Mouse (Mus musculus) embryonic facial prominence, embryonic 14.5 days (tissue): ENCODE results near the gene Nrsn2. TPM values are rescaled to one million over a fixed set of nuclear protein-coding genes. Genes with fewer than 3 reads are reported as not detected.

Experiments used
- ATAC-seq: fragments of 200-750 bp; cut with Nextera tagmentation; 2 replicates; pipeline ENCODE4 v1.8.0; 2017; ENCODE audit warnings: low read depth, moderate number of reproducible peaks, moderate TSS enrichment
- DNase-seq: peaks from one replicate; pipeline ENCODE4 v3.0.0-alpha.2; 2015; ENCODE audit warnings: low spot score
- H3K27ac ChIP-seq: fragments of 300-500 bp; sonication (generic); replicated peaks from 2 replicates; pipeline ENCODE4 v1.5.1; 2014; ENCODE audit warnings: low read depth, mild to moderate bottlenecking, low read length, moderate library complexity
- H3K27me3 ChIP-seq: fragments of 300-500 bp; sonication (generic); replicated peaks from 2 replicates; pipeline ENCODE4 v1.6.1; 2014; ENCODE audit warnings: low read length; ENCODE audit not compliant: control insufficient read depth, insufficient read depth
- H3K36me3 ChIP-seq: fragments of 300-500 bp; sonication (generic); 2 replicates; pipeline ENCODE4 v1.6.1; 2014; ENCODE audit warnings: low read length, mixed read lengths; ENCODE audit not compliant: control insufficient read depth, insufficient read depth
- H3K4me1 ChIP-seq: fragments of 300-500 bp; sonication (generic); 2 replicates; pipeline ENCODE4 v1.6.1; 2014; ENCODE audit warnings: antibody characterized with exemption, low read length; ENCODE audit not compliant: control insufficient read depth, insufficient read depth
- H3K4me2 ChIP-seq: fragments of 300-500 bp; sonication (generic); 2 replicates; pipeline ENCODE4 v1.6.1; 2014; ENCODE audit warnings: low read depth, mild to moderate bottlenecking, low read length, moderate library complexity, mixed read lengths
- H3K4me3 ChIP-seq: fragments of 300-500 bp; sonication (generic); 2 replicates; pipeline ENCODE4 v1.5.1; 2014; ENCODE audit warnings: low read depth, mild to moderate bottlenecking, low read length
- H3K9ac ChIP-seq: fragments of 300-500 bp; sonication (generic); 2 replicates; pipeline ENCODE4 v1.6.1; 2014; ENCODE audit warnings: low read depth, mild to moderate bottlenecking, low read length, moderate library complexity, mixed read lengths
- H3K9me3 ChIP-seq: fragments of 300-500 bp; sonication (generic); 2 replicates; pipeline ENCODE4 v1.6.1; 2016; ENCODE audit warnings: low read length; ENCODE audit not compliant: control insufficient read depth
- WGBS: fragments of 180-500 bp; shearing (Covaris S2); extraction: QIAGEN DNeasy Blood & Tissue Kit; methylation state at CpG from one replicate; pipeline ENCODE4 v1.1.7; 2014; 5-methylcytosine and 5-hydroxymethylcytosine counted together
- polyA plus RNA-seq: library from polyadenylated mRNA; unstranded; fragments of >200 nt; fragmentation: Nextera tagmentation; extraction: Ambion mirVana; gene quantifications from 2 replicates; pipeline ENCODE4 v1.2.1, GENCODE M21; 2014

Nrsn2 gene
- polyA plus RNA-seq, 1 experiment from 2014 or later, result 2.7 TPM

GRCm38 (mm10) chr2:152327980-152328379 is 48.5 kb downstream of the Nrsn2 start:
- Histone ChIP-seq H3K4me3 (no peak overlapping the region), H3K4me2 (no peak overlapping the region), H3K9ac (no peak overlapping the region), H3K36me3 (peaks cover 68% of the 10 kb centered on the region), H3K4me1 (peaks cover 11% of the 10 kb centered on the region), H3K27ac (no peak overlapping the region), H3K27me3 (no peaks in the 10 kb centered on the region), H3K9me3 (no peaks in the 10 kb centered on the region)
- DNase-seq (peak; percentile 25), ATAC-seq (no peak)
- 53% methylated on average over 5 of the region's 5 CpGs for WGBS

- Histone ChIP-seq H3K4me3 (no peak overlapping the region), H3K27ac (no peak overlapping the region), H3K9ac (no peak overlapping the region), H3K4me1 (peaks cover 11% of the 10 kb centered on the region), H3K9me3 (no peaks in the 10 kb centered on the region), H3K4me2 (no peak overlapping the region), H3K27me3 (no peaks in the 10 kb centered on the region), H3K36me3 (peaks cover 79% of the 10 kb centered on the region)
- no peak for ATAC-seq
- 80% methylated on average over 8 of the region's 8 CpGs for WGBS
- DNase-seq, result no peak
Measured at GRCm38 (mm10) chr2:152326654-152327053, 49.8 kb downstream of the Nrsn2 start.

GRCm38 (mm10) chr2:152326157-152326556 is 50.3 kb downstream of the Nrsn2 start:
- no peaks in the 10 kb centered on the region for H3K9me3 ChIP-seq
- 91% methylated on average over 13 of the region's 13 CpGs for WGBS
- DNase-seq (no peak), ATAC-seq (no peak)
- no peak overlapping the region for H3K4me3 ChIP-seq
- no peak overlapping the region for H3K4me2 ChIP-seq
- peaks cover 8% of the 10 kb centered on the region for H3K4me1 ChIP-seq
- H3K36me3 ChIP-seq, result peaks cover 80% of the 10 kb centered on the region
- H3K27me3 ChIP-seq, result no peaks in the 10 kb centered on the region
- no peak overlapping the region for H3K9ac ChIP-seq
- no peak overlapping the region for H3K27ac ChIP-seq

- DNase-seq (no peak), ATAC-seq (no peak)
- H3K4me2 ChIP-seq, result no peak overlapping the region
- no peak overlapping the region for H3K9ac ChIP-seq
- no peak overlapping the region for H3K27ac ChIP-seq
- 84% methylated on average over 3 of the region's 3 CpGs for WGBS
- no peaks in the 10 kb centered on the region for H3K4me1 ChIP-seq
- H3K36me3 ChIP-seq, result peaks cover 82% of the 10 kb centered on the region
- no peaks in the 10 kb centered on the region for H3K9me3 ChIP-seq
- H3K4me3 ChIP-seq, result no peak overlapping the region
- no peaks in the 10 kb centered on the region for H3K27me3 ChIP-seq
Measured at GRCm38 (mm10) chr2:152324842-152325241, 51.6 kb downstream of the Nrsn2 start.

- Histone ChIP-seq H3K9me3 (no peaks in the 10 kb centered on the region), H3K4me3 (no peak overlapping the region), H3K27ac (no peak overlapping the region), H3K4me1 (no peaks in the 10 kb centered on the region), H3K9ac (no peak overlapping the region), H3K4me2 (no peak overlapping the region), H3K27me3 (no peaks in the 10 kb centered on the region), H3K36me3 (peaks cover 76% of the 10 kb centered on the region)
- ATAC-seq, result no peak
- DNase-seq, result no peak
- 95% methylated on average over 14 of the region's 14 CpGs for WGBS
Measured at GRCm38 (mm10) chr2:152323971-152324370, 52.5 kb downstream of the Nrsn2 start.

GRCm38 (mm10) chr2:152322198-152322597 is 54.2 kb downstream of the Nrsn2 start:
- H3K27ac ChIP-seq, result no peak overlapping the region
- no peaks in the 10 kb centered on the region for H3K27me3 ChIP-seq
- H3K9me3 ChIP-seq, result no peaks in the 10 kb centered on the region
- H3K4me1 ChIP-seq, result no peaks in the 10 kb centered on the region
- ATAC-seq (no peak), DNase-seq (no peak)
- WGBS, result 93% methylated on average over 6 of the region's 6 CpGs
- H3K36me3 ChIP-seq, result peaks cover 78% of the 10 kb centered on the region
- H3K4me2 ChIP-seq, result no peak overlapping the region
- no peak overlapping the region for H3K9ac ChIP-seq
- H3K4me3 ChIP-seq, result no peak overlapping the region

- H3K4me2 ChIP-seq, result no peak overlapping the region
- H3K4me3 ChIP-seq, result no peak overlapping the region
- WGBS, result 87% methylated on average over 5 of the region's 5 CpGs
- H3K9ac ChIP-seq, result no peak overlapping the region
- H3K9me3 ChIP-seq, result no peaks in the 10 kb centered on the region
- H3K4me1 ChIP-seq, result no peaks in the 10 kb centered on the region
- ATAC-seq, result peak; percentile 23; the same call in 1 of the 2 replicates
- no peaks in the 10 kb centered on the region for H3K27me3 ChIP-seq
- H3K27ac ChIP-seq, result no peak overlapping the region
- peaks cover 76% of the 10 kb centered on the region for H3K36me3 ChIP-seq
- no peak for DNase-seq
Measured at GRCm38 (mm10) chr2:152321558-152321957, 54.9 kb downstream of the Nrsn2 start.

Other genes with a start within 250 kb of the Nrsn2 start
- gene Tcf15, start 233.1 kb downstream of the Nrsn2 start, polyA plus RNA-seq, result 10.6 TPM in 2 replicates
- 84.5 and 86.4 TPM in 2 replicates for gene Csnk2a1, start 149.8 kb downstream of the Nrsn2 start, polyA plus RNA-seq
- 31.0 and 32.2 TPM in 2 replicates for gene Tbc1d20, start 82.8 kb downstream of the Nrsn2 start, polyA plus RNA-seq
- 79.5 and 82.2 TPM in 2 replicates for gene Rbck1, start 44.0 kb downstream of the Nrsn2 start, polyA plus RNA-seq
- 3.0 and 3.3 TPM in 2 replicates for gene Trib3, start 32.6 kb downstream of the Nrsn2 start, polyA plus RNA-seq
- gene Sox12, start 21.4 kb upstream of the Nrsn2 start, polyA plus RNA-seq, result 10.4 and 11.4 TPM in 2 replicates
- 29.5 and 36.4 TPM in 2 replicates for gene Zcchc3, start 38.4 kb upstream of the Nrsn2 start, polyA plus RNA-seq
- 0.87 and 5.1 TPM in 2 replicates for gene 6820408C15Rik, start 38.9 kb upstream of the Nrsn2 start, polyA plus RNA-seq
- gene Defb23, start 88.0 kb upstream of the Nrsn2 start, polyA plus RNA-seq, result not detected in 2 replicates
- gene Defb20, start 100.4 kb upstream of the Nrsn2 start, polyA plus RNA-seq, result not detected in 2 replicates
- gene Defb22, start 113.5 kb upstream of the Nrsn2 start, polyA plus RNA-seq, result not detected in 2 replicates
- gene Defb26, start 135.1 kb upstream of the Nrsn2 start, polyA plus RNA-seq, result not detected in 2 replicates
- gene Defb28, start 141.6 kb upstream of the Nrsn2 start, polyA plus RNA-seq, result not detected in 2 replicates
- not detected in 2 replicates for gene Defb29, start 163.5 kb upstream of the Nrsn2 start, polyA plus RNA-seq
- gene Gm17416, start 192.7 kb upstream of the Nrsn2 start, polyA plus RNA-seq, result not detected in 2 replicates
- gene Defb21, start 196.1 kb upstream of the Nrsn2 start, polyA plus RNA-seq, result not detected in 2 replicates
- gene Defb19, start 203.7 kb upstream of the Nrsn2 start, polyA plus RNA-seq, result not detected in 2 replicates
- not detected in 2 replicates for gene Defb45, start 222.8 kb upstream of the Nrsn2 start, polyA plus RNA-seq
- not detected in 2 replicates for gene Defb36, start 227.7 kb upstream of the Nrsn2 start, polyA plus RNA-seq
- gene Defb25, start 246.4 kb upstream of the Nrsn2 start, polyA plus RNA-seq, result 2.3 and 2.7 TPM in 2 replicates